ENCODE assay signal across 9 mouse cellular contexts in the genomic region with DNA sequence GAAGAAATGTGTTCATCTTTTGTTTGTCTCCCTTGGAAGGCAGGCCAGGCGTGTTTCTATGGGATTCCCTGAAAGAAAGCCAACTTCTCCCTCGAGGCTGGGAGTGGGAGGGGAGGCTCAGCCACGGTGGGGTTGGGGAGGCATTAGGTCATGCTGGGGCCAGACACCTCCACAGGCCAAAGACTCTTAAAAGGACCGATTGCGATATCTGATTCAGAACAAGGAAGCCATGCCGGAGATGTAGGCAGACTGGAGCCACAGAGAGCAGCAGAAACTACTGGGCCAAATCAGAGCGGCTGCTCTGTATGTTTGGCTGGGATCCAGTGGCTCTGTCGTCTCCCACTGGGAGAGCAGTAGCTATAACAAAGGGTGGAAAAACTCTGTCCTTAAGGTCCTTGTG. TPM values are rescaled to one million over a fixed set of nuclear protein-coding genes. Genes with fewer than 3 reads are reported as not detected.
A peak's percentile ranks its signal among the peaks of the same experiment; 100 is the strongest.
DNase-seq lines count a peak whose midpoint lies in the region; ATAC-seq lines count a peak whose summit lies in the region.
"Had no signal": no experiment of that assay in that cellular context is flagged by ENCODE, and none has a peak within 500 bp of the region (broad histone marks: within the 10 kb centered on the region; RNA-seq: fewer than 3 reads in every experiment).

No protein-coding gene starts in this region.

- H3K9me3 ChIP-seq in heart, embryonic 16.5 days (replicated peaks; ENCODE audit: control insufficient read depth, low read length) = no peaks in the 10 kb centered on the region
- no peaks in the 10 kb centered on the region for H3K9me3 ChIP-seq in midbrain, embryonic 15.5 days
- H3K9me3 ChIP-seq: G1E had no signal

- H3K36me3 ChIP-seq in heart, embryonic 16.5 days (ENCODE audit: control insufficient read depth, insufficient read depth) = no peaks in the 10 kb centered on the region
- H3K36me3 ChIP-seq in midbrain, embryonic 15.5 days (replicated peaks) = no peaks in the 10 kb centered on the region
- H3K36me3 ChIP-seq: G1E had no signal

- peak; percentile 37 for DNase-seq in kidney, postnatal 14 days
- no peak for DNase-seq in kidney, adult 11 months
- peak; percentile 78 to 83 for DNase-seq in cerebellum, postnatal 10 days
- no peak for DNase-seq in right cerebral cortex, postnatal 14 days
- no peak for DNase-seq in frontal cortex, adult 2 months (ENCODE audit: extremely low spot score in 1 of 2, low spot score in 1 of 2)
- DNase-seq in ovary, adult 18-20 months (ENCODE audit: low spot score) = no peak

- H3K27ac ChIP-seq in heart, embryonic 16.5 days (ENCODE audit: low read length) = peak overlapping the region; percentile 75
- peak overlapping the region; percentile 41 for H3K27ac ChIP-seq in midbrain, embryonic 15.5 days

- peak overlapping the region; percentile 49 for H3K9ac ChIP-seq in heart, embryonic 16.5 days (ENCODE audit: low read length)
- H3K9ac ChIP-seq in midbrain, embryonic 15.5 days = no peak overlapping the region

- WGBS in heart, embryonic 16.5 days = 9% methylated on average over 8 of the region's 8 CpGs
- 20% methylated on average over 8 of the region's 8 CpGs for WGBS in midbrain, embryonic 15.5 days

- peaks cover 17% of the 10 kb centered on the region for H3K4me1 ChIP-seq in heart, embryonic 16.5 days (ENCODE audit: control insufficient read depth, insufficient read depth, low read length)
- peaks cover 29% of the 10 kb centered on the region for H3K4me1 ChIP-seq in midbrain, embryonic 15.5 days

- H3K4me3 ChIP-seq in heart, embryonic 16.5 days (ENCODE audit: low read length) = no peak overlapping the region
- H3K4me3 ChIP-seq in midbrain, embryonic 15.5 days = no peak overlapping the region

- H3K27me3 ChIP-seq in heart, embryonic 16.5 days (ENCODE audit: control insufficient read depth, insufficient read depth, low read length) = no peaks in the 10 kb centered on the region
- H3K27me3 ChIP-seq in midbrain, embryonic 15.5 days (replicated peaks) = no peaks in the 10 kb centered on the region

- peak; percentile 56 for ATAC-seq in heart, embryonic 16.5 days (replicated peaks; ENCODE audit: extremely low read depth, insufficient read depth, low FRiP score)
- 0 out of 2 replicates have a peak, but pooled peaks have one; percentile 7 for ATAC-seq in midbrain, embryonic 15.5 days (replicated peaks)

- peak overlapping the region; percentile 45 for H3K4me2 ChIP-seq in heart, embryonic 16.5 days (ENCODE audit: low read depth, low read length)
- no peak overlapping the region for H3K4me2 ChIP-seq in midbrain, embryonic 15.5 days

RNA-seq across cellular contexts. Expression of gene Tex29, which starts 1.3 kb away (rescaled TPM):
- not detected in 2 replicates for polyA plus RNA-seq in heart, embryonic 16.5 days (2015; fragmentation: Nextera tagmentation; extraction: Ambion mirVana)
- polyA plus RNA-seq in midbrain, embryonic 15.5 days (2015; fragmentation: Nextera tagmentation; extraction: Ambion mirVana) = 0.27 and 0.44 TPM in 2 replicates
- polyA plus RNA-seq in frontal cortex, adult 2 months (2012; rRNA removed) = 0.84 TPM in 1 of 2 replicates, not detected in the other

Comparison
In these comparisons a context has a peak if more than half of its experiments do, and no peak if none do; other contexts are left out.
1. DNase-seq: peak in kidney, postnatal 14 days (single experiment) and cerebellum, postnatal 10 days (2 of 2); none in kidney, adult 11 months (single experiment), right cerebral cortex, postnatal 14 days (single experiment), frontal cortex, adult 2 months (0 of 2) and ovary, adult 18-20 months (single experiment).